Mouse (Mus musculus) liver, adult 2 months (tissue): Measurements from ENCODE around the gene Wnt5b.

Experiments
- CTCF ChIP-seq: fragments of 200-500 bp; IDR thresholded peaks from 2 replicates; pipeline ENCODE4 v1.5.1; 2011; ENCODE audit warnings: low read depth, low read length, control low read depth
- POLR2A ChIP-seq: fragments of 200-500 bp; IDR thresholded peaks from 2 replicates; pipeline ENCODE4 v1.6.1; 2011; ENCODE audit warnings: low read length, control low read depth; ENCODE audit not compliant: insufficient read depth; ENCODE audit errors: extremely low read depth

- TF ChIP-seq POLR2A (no peak), CTCF (no peak)
Observed at GRCm38 (mm10) chr6:119508634-119509375, 35.3 kb downstream of the Wnt5b start.
